Mouse (Mus musculus) frontal cortex, postnatal 14 days (tissue): Measurements from ENCODE around the gene Spaca9.

Experiments
- DNase-seq, 2 experiments: peaks; one replicate each; pipeline ENCODE4 v3.0.0; 2022; ENCODE audit warnings: low spot score in 2 of 2

Spaca9 gene

GRCm38 (mm10) chr2:28665818-28666217, 33.7 kb downstream of the Spaca9 start:
- DNase-seq: no peak

DNA sequence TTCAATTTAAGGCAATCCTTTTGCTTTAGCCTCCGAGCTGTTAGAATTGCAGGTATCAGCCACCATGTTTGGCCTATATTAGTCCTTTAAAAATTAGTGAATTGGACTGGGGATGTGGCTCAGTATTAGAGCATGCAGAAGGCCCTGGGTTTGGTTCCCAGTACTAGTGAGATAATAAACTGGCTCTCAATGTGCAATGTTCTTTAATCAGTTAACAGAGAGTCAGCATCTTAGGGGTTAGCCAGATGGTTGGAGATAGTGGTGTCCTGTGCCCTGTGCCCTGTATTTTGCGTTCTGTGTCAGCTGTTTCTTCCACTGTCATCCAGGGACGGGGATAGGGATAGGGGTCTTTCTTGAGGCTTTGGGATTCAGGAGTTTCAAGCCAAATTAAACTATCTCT, 36.6 kb downstream of the Spaca9 start:
- no peak for DNase-seq

- DNase-seq: no peak
Observed at GRCm38 (mm10) chr2:28656216-28656615, 43.3 kb downstream of the Spaca9 start.

- no peak for DNase-seq
Observed at GRCm38 (mm10) chr2:28654295-28654694, 45.2 kb downstream of the Spaca9 start.

- no peak for DNase-seq
Observed at GRCm38 (mm10) chr2:28653351-28653750, 46.2 kb downstream of the Spaca9 start.

DNA sequence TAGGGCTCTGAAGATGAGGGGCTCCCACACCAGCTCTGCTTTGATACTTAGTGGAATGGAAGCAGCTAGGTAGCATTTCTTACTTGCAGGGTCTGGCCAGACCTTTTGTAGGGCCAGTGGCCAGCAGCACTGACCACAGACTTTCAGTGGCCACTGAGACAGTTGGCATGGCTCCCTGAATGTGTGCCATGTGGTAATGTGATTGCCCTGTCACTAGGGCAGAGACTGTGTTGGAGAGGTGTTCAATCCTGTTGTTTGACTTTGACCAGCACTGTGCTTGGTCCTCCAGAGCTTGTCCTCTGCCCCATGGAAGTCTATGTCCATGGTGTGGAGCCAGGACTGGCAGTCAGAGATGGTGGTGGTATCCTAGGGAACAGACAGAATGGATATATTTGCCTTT, 49.0 kb downstream of the Spaca9 start:
- DNase-seq: no peak

- DNase-seq: no peak
Observed at GRCm38 (mm10) chr2:28643081-28643480, 56.4 kb downstream of the Spaca9 start.
